Mouse (Mus musculus): ENCODE measurements around the gene Lsg1. TPM values are rescaled to one million over a fixed set of nuclear protein-coding genes. Genes with fewer than 3 reads are reported as not detected.
A peak's percentile ranks its signal among the peaks of the same experiment; 100 is the strongest.

The Lsg1 gene
- total and polyA plus RNA-seq, 2 experiments from 2014 or later, result 27.7 to 41.4 TPM

GRCm38 (mm10) chr16:30595356-30595755 lies 8.0 kb upstream of the Lsg1 start:
- ATAC-seq (no peak), DNase-seq (no peak)
- H3K4me1 ChIP-seq (ENCODE audit: insufficient read depth), result peaks cover 17% of the 10 kb centered on the region
- H3K27ac ChIP-seq (ENCODE audit: low read depth, low read length), result no peak overlapping the region
- no peak for TF ChIP-seq CTCF (IDR thresholded peaks at IDR 0.05; ENCODE audit: low read depth)
- no peak overlapping the region for H3K4me3 ChIP-seq (ENCODE audit: low read depth, low read length)
- no peaks in the 10 kb centered on the region for H3K36me3 ChIP-seq (ENCODE audit: insufficient read depth)
- no peaks in the 10 kb centered on the region; the same call in 1 of the 2 replicates for H3K27me3 ChIP-seq (ENCODE audit: insufficient read depth, low read length)
- H3K9ac ChIP-seq, result no peak overlapping the region
- H3K9me3 ChIP-seq (ENCODE audit: low read length), result no peaks in the 10 kb centered on the region
- WGBS, result 37% methylated on average over 3 of the region's 3 CpGs
- H3K4me2 ChIP-seq (ENCODE audit: low read depth), result no peak overlapping the region

DNA sequence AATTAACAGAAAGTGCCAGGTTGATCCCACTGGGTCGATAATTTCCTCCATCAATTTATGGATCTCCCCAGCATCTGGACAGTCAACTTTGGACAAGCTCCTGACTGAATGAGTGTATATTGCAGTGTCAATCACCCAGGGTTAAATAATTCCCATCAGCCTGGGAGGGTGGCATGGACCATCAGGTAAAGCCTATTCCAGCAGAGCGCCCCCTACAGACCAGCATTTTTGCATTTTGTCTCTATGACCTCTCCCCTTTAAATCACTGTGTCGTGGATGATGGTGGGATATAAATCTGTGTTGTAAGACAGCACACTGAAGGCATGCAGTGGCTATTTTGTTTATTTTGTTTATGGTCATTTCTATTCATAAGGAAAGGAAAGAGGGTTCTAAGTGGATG lies 4.6 kb upstream of the Lsg1 start:
- Histone ChIP-seq H3K4me3 (ENCODE audit: low read depth, low read length) (no peak overlapping the region), H3K4me1 (ENCODE audit: insufficient read depth) (peaks cover 10% of the 10 kb centered on the region), H3K9ac (no peak overlapping the region), H3K9me3 (ENCODE audit: low read length) (no peaks in the 10 kb centered on the region), H3K27me3 (ENCODE audit: insufficient read depth, low read length) (no peaks in the 10 kb centered on the region; the same call in 1 of the 2 replicates), H3K27ac (ENCODE audit: low read depth, low read length) (no peak overlapping the region), H3K4me2 (ENCODE audit: low read depth) (no peak overlapping the region), H3K36me3 (ENCODE audit: insufficient read depth) (no peaks in the 10 kb centered on the region)
- ATAC-seq (no peak), DNase-seq (no peak)
- 44% methylated on average over 3 of the region's 3 CpGs for WGBS
- peak; percentile 18 for TF ChIP-seq CTCF (IDR thresholded peaks at IDR 0.05; ENCODE audit: low read depth)

- Histone ChIP-seq H3K9ac (no peak overlapping the region), H3K4me3 (ENCODE audit: low read depth, low read length) (no peak overlapping the region), H3K27me3 (ENCODE audit: insufficient read depth, low read length) (no peaks in the 10 kb centered on the region; the same call in 1 of the 2 replicates), H3K27ac (ENCODE audit: low read depth, low read length) (no peak overlapping the region), H3K4me2 (ENCODE audit: low read depth) (no peak overlapping the region), H3K9me3 (ENCODE audit: low read length) (no peaks in the 10 kb centered on the region), H3K4me1 (ENCODE audit: insufficient read depth) (peaks cover 7% of the 10 kb centered on the region), H3K36me3 (ENCODE audit: insufficient read depth) (no peaks in the 10 kb centered on the region)
- DNase-seq, result no peak
- no peak for ATAC-seq
- WGBS, result 50% methylated on average over 7 of the region's 7 CpGs
- no peak for TF ChIP-seq CTCF (IDR thresholded peaks at IDR 0.05; ENCODE audit: low read depth)
Measured at GRCm38 (mm10) chr16:30590264-30591209, 3.1 kb upstream of the Lsg1 start.

GRCm38 (mm10) chr16:30586935-30587493 lies 378 bp downstream of the Lsg1 start:
- Histone ChIP-seq H3K27me3 (ENCODE audit: insufficient read depth, low read length) (no peaks in the 10 kb centered on the region; the same call in 1 of the 2 replicates), H3K4me3 (ENCODE audit: low read depth, low read length) (peak overlapping the region; percentile 80), H3K36me3 (ENCODE audit: insufficient read depth) (peaks cover 28% of the 10 kb centered on the region), H3K9me3 (ENCODE audit: low read length) (no peaks in the 10 kb centered on the region), H3K9ac (peak overlapping the region; percentile 61), H3K4me1 (ENCODE audit: insufficient read depth) (0 out of 2 replicates have a peak, but pooled peaks cover 4% of the 10 kb centered on the region), H3K4me2 (ENCODE audit: low read depth) (peak overlapping the region; percentile 85), H3K27ac (ENCODE audit: low read depth, low read length) (peak overlapping the region; percentile 79)
- WGBS, result 3% methylated on average over 19 of the region's 19 CpGs
- peak; percentile 32 for ATAC-seq
- DNase-seq, result no peak
- TF ChIP-seq CTCF (IDR thresholded peaks at IDR 0.05; ENCODE audit: low read depth), result no peak

GRCm38 (mm10) chr16:30580765-30581164 lies 6.6 kb downstream of the Lsg1 start:
- Histone ChIP-seq H3K4me2 (ENCODE audit: low read depth) (no peak overlapping the region), H3K4me3 (ENCODE audit: low read depth, low read length) (no peak overlapping the region), H3K36me3 (ENCODE audit: insufficient read depth) (peaks cover 84% of the 10 kb centered on the region), H3K27me3 (ENCODE audit: insufficient read depth, low read length) (no peaks in the 10 kb centered on the region), H3K27ac (ENCODE audit: low read depth, low read length) (no peak overlapping the region), H3K4me1 (ENCODE audit: insufficient read depth) (no peaks in the 10 kb centered on the region), H3K9ac (no peak overlapping the region), H3K9me3 (ENCODE audit: low read length) (no peaks in the 10 kb centered on the region)
- no peak for TF ChIP-seq CTCF (IDR thresholded peaks at IDR 0.05; ENCODE audit: low read depth)
- no peak for DNase-seq
- WGBS, result 92% methylated on average over 5 of the region's 5 CpGs
- no peak for ATAC-seq

DNA sequence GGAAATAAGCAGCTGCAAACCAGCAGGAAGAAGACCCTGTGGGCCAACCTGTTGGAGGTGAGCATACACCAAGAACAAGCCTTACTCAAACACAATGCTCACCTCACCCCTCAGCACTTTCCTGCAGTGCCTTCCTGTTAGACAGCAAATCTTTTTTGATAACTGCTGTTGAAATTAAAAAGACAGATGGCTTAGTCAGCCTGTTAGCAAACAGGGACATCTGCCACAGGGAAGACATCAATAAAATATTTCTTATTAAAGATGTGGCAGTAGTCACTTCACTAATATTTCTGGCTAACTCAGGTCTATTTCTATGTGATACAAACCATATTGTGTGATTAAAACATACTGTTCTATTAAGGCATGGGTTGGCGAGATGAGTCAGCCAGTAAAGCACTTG lies 11.0 kb downstream of the Lsg1 start:
- no peak for TF ChIP-seq CTCF (IDR thresholded peaks at IDR 0.05; ENCODE audit: low read depth)
- H3K27ac ChIP-seq (ENCODE audit: low read depth, low read length), result no peak overlapping the region
- H3K4me2 ChIP-seq (ENCODE audit: low read depth), result no peak overlapping the region
- no peak overlapping the region for H3K9ac ChIP-seq
- peaks cover 86% of the 10 kb centered on the region for H3K36me3 ChIP-seq (ENCODE audit: insufficient read depth)
- ATAC-seq (no peak), DNase-seq (peak; percentile 35)
- no peaks in the 10 kb centered on the region for H3K9me3 ChIP-seq (ENCODE audit: low read length)
- 76% methylated on average over 1 of the region's 1 CpGs for WGBS
- H3K4me1 ChIP-seq (ENCODE audit: insufficient read depth), result no peaks in the 10 kb centered on the region
- H3K27me3 ChIP-seq (ENCODE audit: insufficient read depth, low read length), result no peaks in the 10 kb centered on the region
- H3K4me3 ChIP-seq (ENCODE audit: low read depth, low read length), result no peak overlapping the region

- Histone ChIP-seq H3K27me3 (ENCODE audit: insufficient read depth, low read length) (no peaks in the 10 kb centered on the region), H3K9ac (no peak overlapping the region), H3K36me3 (ENCODE audit: insufficient read depth) (peaks cover 85% of the 10 kb centered on the region), H3K4me2 (ENCODE audit: low read depth) (no peak overlapping the region), H3K4me3 (ENCODE audit: low read depth, low read length) (no peak overlapping the region), H3K27ac (ENCODE audit: low read depth, low read length) (no peak overlapping the region), H3K4me1 (ENCODE audit: insufficient read depth) (no peaks in the 10 kb centered on the region), H3K9me3 (ENCODE audit: low read length) (no peaks in the 10 kb centered on the region)
- TF ChIP-seq CTCF (IDR thresholded peaks at IDR 0.05; ENCODE audit: low read depth), result no peak
- DNase-seq, result no peak
- ATAC-seq, result no peak
- 85% methylated on average over 7 of the region's 7 CpGs for WGBS
Measured at GRCm38 (mm10) chr16:30575815-30576214, 11.6 kb downstream of the Lsg1 start.

All from forebrain, postnatal 0 days (tissue).